Mouse (Mus musculus) erythroblast, embryonic 14.5 days (primary cell): ENCODE data around the gene Gm49416.

Experiments used
- GATA1 ChIP-seq: IDR thresholded peaks from 2 replicates; pipeline ENCODE4 v1.6.1; 2012; ENCODE audit warnings: low read length, inconsistent platforms, mixed read lengths
- TAL1 ChIP-seq: IDR thresholded peaks from 3 replicates; pipeline ENCODE4 v1.6.1; 2012; ENCODE audit warnings: low read length, inconsistent platforms, mixed read lengths

- TF ChIP-seq TAL1 (no peak), GATA1 (no peak)
Observed at GRCm38 (mm10) chr19:8883616-8884015, 5.1 kb upstream of the Gm49416 start, which contains the start of the genes Lbhd1 and Gm49403.
